Mouse (Mus musculus): Measurements from ENCODE around the gene Dhrs3. TPM values are rescaled to one million over a fixed set of nuclear protein-coding genes. Genes with fewer than 3 reads are reported as not detected.

Gene Dhrs3
- polyA plus RNA-seq (2015; fragmentation: Nextera tagmentation; extraction: Ambion mirVana) = 51.8 and 55.7 TPM in 2 replicates

GRCm38 (mm10) chr4:144892133-144892936 is at the start of gene Dhrs3:
Dhrs3 (plus strand) TSS chr4:144892827.
- Histone ChIP-seq H3K27me3 (replicated peaks; ENCODE audit: control insufficient read depth, insufficient read depth, low read length) (peaks cover 19% of the 10 kb centered on the region), H3K4me2 (ENCODE audit: low read length) (peak within 1 kb of the TSS; percentile 98), H3K36me3 (ENCODE audit: control insufficient read depth, insufficient read depth, low read length) (no peaks in the 10 kb centered on the region), H3K9me3 (ENCODE audit: control insufficient read depth, low read length) (no peaks in the 10 kb centered on the region), H3K4me3 (ENCODE audit: low read length) (peak within 1 kb of the TSS; percentile 55), H3K9ac (ENCODE audit: low read depth, low read length) (peak within 1 kb of the TSS; percentile 65), H3K27ac (ENCODE audit: low read depth, low read length) (peak within 1 kb of the TSS; percentile 73), H3K4me1 (ENCODE audit: control insufficient read depth, insufficient read depth, low read depth, low read length) (peaks cover 22% of the 10 kb centered on the region)
- ATAC-seq = peak; percentile 65
- WGBS = 1% methylated on average over 54 of the region's 55 CpGs

DNA sequence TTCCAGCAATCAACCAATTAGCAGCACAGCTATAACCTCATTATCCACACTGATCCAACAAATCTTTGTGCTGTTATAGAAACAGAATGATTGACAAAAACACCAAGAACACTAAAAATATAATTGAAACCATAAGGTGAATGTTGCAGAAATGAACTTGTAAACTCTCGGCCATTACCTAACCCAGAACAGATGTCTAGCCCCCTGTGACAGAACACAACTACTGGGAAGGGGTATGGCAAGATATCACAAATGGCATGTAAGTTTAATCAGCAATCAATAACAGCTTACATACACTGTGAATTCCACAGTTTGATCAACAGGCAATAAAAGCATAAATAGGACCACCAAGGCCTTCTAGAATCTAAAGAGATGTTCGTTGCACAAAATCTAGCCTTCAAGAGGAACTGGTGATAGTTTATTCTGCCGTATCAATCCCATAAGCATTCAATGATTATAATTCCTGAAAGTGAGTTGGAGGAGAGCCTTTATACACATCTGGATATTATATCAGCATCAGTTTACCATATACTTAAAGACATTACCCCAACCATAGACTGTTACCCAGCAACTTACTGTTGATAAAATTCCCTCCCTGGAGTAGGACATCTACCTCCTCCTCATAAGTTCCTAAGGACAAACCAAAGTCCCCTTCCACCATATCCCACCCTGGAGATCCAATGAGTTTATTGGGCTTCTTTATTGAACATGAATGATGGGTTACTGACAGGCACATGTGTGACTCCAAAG is 30.7 kb upstream of the Dhrs3 start:
- H3K4me1 ChIP-seq (ENCODE audit: control insufficient read depth, insufficient read depth, low read depth, low read length) = no peaks in the 10 kb centered on the region
- H3K9me3 ChIP-seq (ENCODE audit: control insufficient read depth, low read length) = no peaks in the 10 kb centered on the region
- H3K27ac ChIP-seq (ENCODE audit: low read depth, low read length) = no peak overlapping the region
- ATAC-seq = no peak
- no peak overlapping the region for H3K4me3 ChIP-seq (ENCODE audit: low read length)
- 87% methylated on average over 3 of the region's 3 CpGs for WGBS
- no peak overlapping the region for H3K9ac ChIP-seq (ENCODE audit: low read depth, low read length)
- no peak overlapping the region for H3K4me2 ChIP-seq (ENCODE audit: low read length)
- H3K27me3 ChIP-seq (replicated peaks; ENCODE audit: control insufficient read depth, insufficient read depth, low read length) = no peaks in the 10 kb centered on the region
- H3K36me3 ChIP-seq (ENCODE audit: control insufficient read depth, insufficient read depth, low read length) = no peaks in the 10 kb centered on the region

DNA sequence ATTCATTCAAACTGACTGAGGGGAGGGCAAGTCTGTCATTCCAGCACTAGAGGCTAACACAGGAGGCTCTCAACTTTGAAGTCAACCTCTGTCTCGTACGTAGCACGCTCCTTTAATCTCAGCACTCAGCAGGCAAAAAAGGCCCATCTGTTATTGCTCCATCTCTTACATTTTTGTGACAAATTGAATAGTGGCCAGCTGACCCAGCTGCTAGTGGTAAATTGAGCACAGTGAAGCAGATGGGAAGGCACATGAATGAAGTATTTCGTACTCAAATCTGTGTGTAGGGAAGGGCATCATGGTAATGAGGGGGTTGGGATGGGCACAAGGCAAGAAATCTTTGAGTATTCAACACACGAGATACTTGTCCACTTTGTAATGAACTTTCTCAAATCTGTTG is 24.7 kb upstream of the Dhrs3 start:
- Histone ChIP-seq H3K4me2 (ENCODE audit: low read length) (no peak overlapping the region), H3K9ac (ENCODE audit: low read depth, low read length) (no peak overlapping the region), H3K4me3 (ENCODE audit: low read length) (no peak overlapping the region), H3K27ac (ENCODE audit: low read depth, low read length) (no peak overlapping the region), H3K27me3 (replicated peaks; ENCODE audit: control insufficient read depth, insufficient read depth, low read length) (no peaks in the 10 kb centered on the region), H3K4me1 (ENCODE audit: control insufficient read depth, insufficient read depth, low read depth, low read length) (no peaks in the 10 kb centered on the region), H3K9me3 (ENCODE audit: control insufficient read depth, low read length) (no peaks in the 10 kb centered on the region), H3K36me3 (ENCODE audit: control insufficient read depth, insufficient read depth, low read length) (no peaks in the 10 kb centered on the region)
- ATAC-seq = peak; percentile 20; the same call in 1 of the 2 replicates
- 71% methylated on average over 5 of the region's 5 CpGs for WGBS

DNA sequence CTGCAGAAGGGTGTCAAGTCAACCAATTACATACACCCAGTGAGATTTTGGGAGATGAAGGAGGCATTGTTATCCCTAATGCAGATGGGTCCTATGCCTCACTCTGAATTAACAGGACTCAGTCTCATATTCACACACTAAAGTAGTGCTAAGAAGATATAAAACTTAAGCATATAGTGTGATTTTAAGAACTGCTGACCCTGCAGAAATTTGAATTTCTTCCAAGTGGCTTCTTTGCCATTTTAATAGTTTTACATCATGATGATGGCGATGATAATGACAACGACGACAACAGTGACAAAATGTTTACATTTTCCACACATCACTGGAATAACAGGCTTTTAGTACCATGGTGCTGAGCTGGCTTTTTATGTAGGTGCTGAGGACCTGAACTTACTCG is 24.0 kb upstream of the Dhrs3 start:
- H3K9me3 ChIP-seq (ENCODE audit: control insufficient read depth, low read length) = no peaks in the 10 kb centered on the region
- H3K4me1 ChIP-seq (ENCODE audit: control insufficient read depth, insufficient read depth, low read depth, low read length) = no peaks in the 10 kb centered on the region
- H3K27ac ChIP-seq (ENCODE audit: low read depth, low read length) = no peak overlapping the region
- H3K27me3 ChIP-seq (replicated peaks; ENCODE audit: control insufficient read depth, insufficient read depth, low read length) = no peaks in the 10 kb centered on the region
- no peak overlapping the region for H3K4me3 ChIP-seq (ENCODE audit: low read length)
- H3K4me2 ChIP-seq (ENCODE audit: low read length) = no peak overlapping the region
- 87% methylated on average over 4 of the region's 4 CpGs for WGBS
- no peak for ATAC-seq
- H3K36me3 ChIP-seq (ENCODE audit: control insufficient read depth, insufficient read depth, low read length) = no peaks in the 10 kb centered on the region
- no peak overlapping the region for H3K9ac ChIP-seq (ENCODE audit: low read depth, low read length)

GRCm38 (mm10) chr4:144872905-144873304 is 19.7 kb upstream of the Dhrs3 start:
- H3K36me3 ChIP-seq (ENCODE audit: control insufficient read depth, insufficient read depth, low read length) = no peaks in the 10 kb centered on the region
- H3K4me2 ChIP-seq (ENCODE audit: low read length) = no peak overlapping the region
- WGBS = 38% methylated on average over 6 of the region's 6 CpGs
- H3K4me1 ChIP-seq (ENCODE audit: control insufficient read depth, insufficient read depth, low read depth, low read length) = no peaks in the 10 kb centered on the region
- H3K9ac ChIP-seq (ENCODE audit: low read depth, low read length) = no peak overlapping the region
- no peaks in the 10 kb centered on the region for H3K9me3 ChIP-seq (ENCODE audit: control insufficient read depth, low read length)
- no peak for ATAC-seq
- H3K27ac ChIP-seq (ENCODE audit: low read depth, low read length) = no peak overlapping the region
- no peaks in the 10 kb centered on the region for H3K27me3 ChIP-seq (replicated peaks; ENCODE audit: control insufficient read depth, insufficient read depth, low read length)
- no peak overlapping the region for H3K4me3 ChIP-seq (ENCODE audit: low read length)

DNA sequence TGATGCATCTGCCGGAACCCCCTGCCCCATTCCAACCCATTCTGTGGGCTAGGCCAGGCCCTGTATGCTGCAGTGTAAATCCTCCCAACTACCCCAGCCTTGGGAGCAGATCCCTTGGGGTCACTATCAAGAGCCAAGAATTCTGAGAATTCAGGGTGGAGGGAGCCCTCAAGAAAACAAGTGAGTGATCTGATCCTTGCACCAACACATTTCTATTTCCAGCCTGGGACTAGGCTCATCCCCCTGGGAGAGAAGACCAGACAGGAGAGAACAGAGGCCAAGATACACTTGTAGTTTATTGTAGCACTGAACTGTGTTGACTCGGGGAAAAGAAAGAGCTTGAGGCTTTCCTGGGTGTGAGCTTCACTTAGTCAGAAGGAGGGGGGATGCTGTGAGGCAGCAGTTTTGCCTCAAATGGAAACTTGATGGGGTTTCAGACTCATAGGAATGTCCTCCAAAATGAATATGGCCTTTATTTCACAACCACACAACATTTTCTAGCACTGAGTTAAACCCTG is 17.0 kb upstream of the Dhrs3 start:
- H3K4me2 ChIP-seq (ENCODE audit: low read length) = no peak overlapping the region
- no peaks in the 10 kb centered on the region for H3K4me1 ChIP-seq (ENCODE audit: control insufficient read depth, insufficient read depth, low read depth, low read length)
- 92% methylated on average over 2 of the region's 2 CpGs for WGBS
- H3K9ac ChIP-seq (ENCODE audit: low read depth, low read length) = no peak overlapping the region
- H3K27ac ChIP-seq (ENCODE audit: low read depth, low read length) = no peak overlapping the region
- H3K36me3 ChIP-seq (ENCODE audit: control insufficient read depth, insufficient read depth, low read length) = no peaks in the 10 kb centered on the region
- H3K9me3 ChIP-seq (ENCODE audit: control insufficient read depth, low read length) = no peaks in the 10 kb centered on the region
- H3K4me3 ChIP-seq (ENCODE audit: low read length) = no peak overlapping the region
- ATAC-seq = no peak
- H3K27me3 ChIP-seq (replicated peaks; ENCODE audit: control insufficient read depth, insufficient read depth, low read length) = no peaks in the 10 kb centered on the region

DNA sequence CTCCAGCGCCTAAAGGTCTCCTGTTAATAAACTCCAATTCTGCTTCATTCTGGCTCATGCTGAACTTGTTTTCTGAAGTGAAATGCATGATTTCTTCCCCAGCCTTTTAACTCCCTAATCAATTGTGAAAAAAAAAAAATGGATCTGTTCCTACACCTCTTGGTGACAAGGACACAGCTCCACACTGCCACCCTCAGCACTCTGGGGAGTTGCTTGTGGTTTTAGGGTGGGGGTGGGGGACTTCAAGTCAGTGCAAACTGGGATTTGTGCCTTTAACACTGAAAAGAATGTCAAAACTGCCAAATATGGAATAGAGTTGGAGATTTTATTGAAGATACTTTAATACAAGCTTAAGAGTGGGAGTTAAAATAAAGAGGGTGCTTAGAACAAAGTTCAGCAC is 13.1 kb upstream of the Dhrs3 start:
- Histone ChIP-seq H3K9me3 (ENCODE audit: control insufficient read depth, low read length) (no peaks in the 10 kb centered on the region), H3K27ac (ENCODE audit: low read depth, low read length) (no peak overlapping the region), H3K27me3 (replicated peaks; ENCODE audit: control insufficient read depth, insufficient read depth, low read length) (no peaks in the 10 kb centered on the region), H3K4me3 (ENCODE audit: low read length) (no peak overlapping the region), H3K36me3 (ENCODE audit: control insufficient read depth, insufficient read depth, low read length) (no peaks in the 10 kb centered on the region), H3K4me2 (ENCODE audit: low read length) (no peak overlapping the region), H3K4me1 (ENCODE audit: control insufficient read depth, insufficient read depth, low read depth, low read length) (no peaks in the 10 kb centered on the region), H3K9ac (ENCODE audit: low read depth, low read length) (no peak overlapping the region)
- WGBS = 50% methylated on average over 1 of the region's 1 CpGs
- ATAC-seq = no peak

GRCm38 (mm10) chr4:144881376-144881775 is 11.3 kb upstream of the Dhrs3 start:
- ATAC-seq = no peak
- Histone ChIP-seq H3K4me3 (ENCODE audit: low read length) (no peak overlapping the region), H3K4me2 (ENCODE audit: low read length) (no peak overlapping the region), H3K9ac (ENCODE audit: low read depth, low read length) (no peak overlapping the region), H3K36me3 (ENCODE audit: control insufficient read depth, insufficient read depth, low read length) (no peaks in the 10 kb centered on the region), H3K27ac (ENCODE audit: low read depth, low read length) (no peak overlapping the region), H3K27me3 (replicated peaks; ENCODE audit: control insufficient read depth, insufficient read depth, low read length) (no peaks in the 10 kb centered on the region), H3K4me1 (ENCODE audit: control insufficient read depth, insufficient read depth, low read depth, low read length) (no peaks in the 10 kb centered on the region), H3K9me3 (ENCODE audit: control insufficient read depth, low read length) (no peaks in the 10 kb centered on the region)
- 57% methylated on average over 2 of the region's 2 CpGs for WGBS

- peak; percentile 75 for ATAC-seq
- Histone ChIP-seq H3K27ac (ENCODE audit: low read depth, low read length) (no peak overlapping the region), H3K4me1 (ENCODE audit: control insufficient read depth, insufficient read depth, low read depth, low read length) (no peaks in the 10 kb centered on the region), H3K9me3 (ENCODE audit: control insufficient read depth, low read length) (no peaks in the 10 kb centered on the region), H3K4me2 (ENCODE audit: low read length) (no peak overlapping the region), H3K27me3 (replicated peaks; ENCODE audit: control insufficient read depth, insufficient read depth, low read length) (no peaks in the 10 kb centered on the region), H3K9ac (ENCODE audit: low read depth, low read length) (no peak overlapping the region), H3K4me3 (ENCODE audit: low read length) (no peak overlapping the region), H3K36me3 (ENCODE audit: control insufficient read depth, insufficient read depth, low read length) (no peaks in the 10 kb centered on the region)
- 53% methylated on average over 8 of the region's 8 CpGs for WGBS
Measured at GRCm38 (mm10) chr4:144882881-144883331, 9.7 kb upstream of the Dhrs3 start.
